Mouse (Mus musculus): ENCODE results near the gene Adrm1.

- no peak for TF ChIP-seq MAX (IDR thresholded peaks at IDR 0.05; ENCODE audit: low read length)
- TF ChIP-seq EP300 (IDR thresholded peaks at IDR 0.05; ENCODE audit: low read depth in 1 of 2, low read length in 2 of 2) = no peak
- TF ChIP-seq POLR2A (IDR thresholded peaks at IDR 0.05; ENCODE audit: control insufficient read depth in 1 of 2, insufficient read depth in 1 of 2, low read depth in 1 of 2, low read length in 2 of 2, poor library complexity in 1 of 2) = no peak
- TF ChIP-seq CHD2 (IDR thresholded peaks at IDR 0.05; ENCODE audit: low read length) = no peak
- TF ChIP-seq CTCF (IDR thresholded peaks at IDR 0.05 in 2 of 3, conservative IDR thresholded peaks at IDR 0.05 in 1 of 3; ENCODE audit: control insufficient read depth in 1 of 3, insufficient read depth in 1 of 3, low read depth in 2 of 3, low read length in 3 of 3, poor library complexity in 1 of 3, severe bottlenecking in 1 of 3) = no peak
- TF ChIP-seq UBTF (IDR thresholded peaks at IDR 0.05; ENCODE audit: borderline replicate concordance, insufficient read depth, low read depth, low read length) = no peak
- TF ChIP-seq SIN3A (IDR thresholded peaks at IDR 0.05; ENCODE audit: low read length) = no peak
- TF ChIP-seq USF1 (IDR thresholded peaks at IDR 0.05; ENCODE audit: low read depth, low read length) = peak; percentile 73
- peak; percentile 44; the same call in 1 of the 2 replicates for TF ChIP-seq MXI1 (IDR thresholded peaks at IDR 0.05; ENCODE audit: low read depth, low read length)
- no peak for TF ChIP-seq ZMIZ1 (IDR thresholded peaks at IDR 0.05; ENCODE audit: low read depth, low read length)
- no peak for TF ChIP-seq RCOR1 (IDR thresholded peaks at IDR 0.05; ENCODE audit: low read depth, low read length)
- no peak for TF ChIP-seq USF2 (IDR thresholded peaks at IDR 0.05; ENCODE audit: borderline replicate concordance in 1 of 2, insufficient read depth in 1 of 2, low read depth in 1 of 2, low read length in 2 of 2)
- TF ChIP-seq GATA1 (IDR thresholded peaks at IDR 0.05; ENCODE audit: low read depth, low read length) = no peak
- TF ChIP-seq KAT2A (conservative IDR thresholded peaks at IDR 0.05; ENCODE audit: low read depth, low read length) = no peak
Observed at GRCm38 (mm10) chr2:180225044-180225761, 53.9 kb downstream of the Adrm1 start.

All from MEL (cell line).